Mouse (Mus musculus): ENCODE measurements around the gene Gm42688.

DNA sequence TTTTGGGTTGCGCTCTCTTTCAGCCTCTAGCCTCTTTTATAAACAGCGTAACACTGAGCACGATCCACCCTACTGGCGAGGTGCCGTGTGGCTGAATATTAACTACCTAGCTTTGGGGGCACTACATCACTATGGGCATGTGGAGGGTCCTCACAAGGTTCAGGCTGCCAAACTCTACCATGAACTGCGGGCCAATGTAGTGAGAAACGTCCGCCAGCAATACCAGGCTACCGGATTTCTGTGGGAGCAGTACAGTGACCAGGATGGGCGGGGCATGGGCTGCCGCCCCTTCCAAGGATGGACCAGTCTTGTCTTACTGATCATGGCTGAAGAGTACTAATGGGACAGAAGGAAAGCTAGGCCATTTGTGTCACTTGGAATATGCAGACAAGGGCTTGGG, 17.0 kb downstream of the Gm42688 start:
- TF ChIP-seq CTCF (IDR thresholded peaks at IDR 0.05; ENCODE audit: low read depth, low read length): no peak
- no peak for TF ChIP-seq GATA1 (IDR thresholded peaks at IDR 0.05; ENCODE audit: borderline replicate concordance, low read length)
- TF ChIP-seq POLR2AphosphoS5 (IDR thresholded peaks at IDR 0.05; ENCODE audit: insufficient replicate concordance, low read depth, low read length): no peak
- no peak for TF ChIP-seq GATA2 (IDR thresholded peaks at IDR 0.05; ENCODE audit: borderline replicate concordance, low read depth, low read length)

Measured in G1E (cell line).